Mouse (Mus musculus): Measurements from ENCODE around the gene Aldh1a7. TPM values are rescaled to one million over a fixed set of nuclear protein-coding genes. Genes with fewer than 3 reads are reported as not detected.
"Not testable (repeated sequence)": the region's sequence is repeated elsewhere in the genome, so short reads cannot be mapped to it uniquely, and the experiment has no call there.

The Aldh1a7 gene
- total RNA-seq (2021) = under 1 TPM; 0.34 to 0.36 TPM

DNA sequence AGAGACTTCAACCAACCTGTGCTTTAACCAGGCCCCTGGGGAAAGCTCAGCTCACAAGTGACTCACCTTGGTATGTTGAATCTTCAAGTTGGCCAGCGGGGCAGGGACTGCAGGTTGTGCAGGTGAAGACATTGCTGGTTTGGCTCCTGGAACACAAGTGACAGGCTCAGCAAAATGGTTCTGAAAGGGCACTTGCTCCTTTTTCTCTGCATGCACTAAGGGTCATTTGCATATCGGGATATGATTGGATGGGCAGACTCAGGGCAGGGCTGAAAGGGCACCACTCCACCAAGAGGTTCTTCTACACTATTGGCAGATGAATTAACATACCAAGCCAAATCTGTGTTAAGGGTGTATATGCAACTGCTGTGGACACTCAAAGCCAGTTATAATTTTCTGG, at the start of gene Aldh1a7:
Aldh1a7 (minus strand) TSS at position 182 of the 400 bp plus-strand sequence.
- intact Hi-C loops (cut with DNase I) = no loop called here
- DNase-seq (ENCODE audit: low spot score) = no peak

DNA sequence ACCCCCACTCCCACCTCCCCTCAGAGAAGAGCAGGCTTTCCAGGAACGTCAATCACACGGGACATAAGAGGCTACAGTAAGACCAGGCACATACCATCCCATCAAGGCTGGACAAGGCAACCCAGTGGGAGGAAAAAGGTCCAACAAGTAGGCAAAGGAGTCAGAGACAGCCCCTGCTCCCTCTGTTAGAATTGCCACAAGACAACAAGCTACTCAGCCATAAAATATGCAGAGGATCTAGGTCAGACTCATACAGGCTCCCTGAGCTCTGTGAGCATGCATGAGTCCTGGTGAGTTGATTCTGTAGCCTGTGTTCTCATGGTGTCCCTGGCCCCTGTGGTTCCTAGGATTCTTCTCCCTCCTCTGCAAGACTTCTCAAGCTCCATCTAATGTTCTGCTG, 48.3 kb upstream of the Aldh1a7 start:
- intact Hi-C loops (cut with DNase I) = no loop called here
- DNase-seq (ENCODE audit: low spot score) = no peak

DNA sequence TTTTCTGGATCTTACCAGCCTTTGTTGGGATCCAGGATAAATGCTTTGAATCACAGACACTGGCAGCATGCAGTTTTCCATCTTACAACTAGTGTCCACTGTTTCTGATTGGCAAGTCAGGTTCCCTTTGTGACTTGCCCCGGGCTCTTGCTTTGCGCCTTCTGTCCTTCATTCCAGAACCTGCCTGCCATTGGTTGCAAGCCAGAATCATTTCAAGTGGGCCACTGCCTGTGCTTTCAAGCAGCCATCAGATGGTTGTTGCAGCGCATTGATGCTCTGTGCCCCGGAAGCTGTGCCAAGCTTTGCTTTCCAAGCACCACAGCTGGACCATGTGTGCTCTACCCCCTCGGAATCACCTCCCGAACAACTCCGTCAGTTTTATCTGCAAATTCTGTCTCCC, 46.6 kb upstream of the Aldh1a7 start:
- no peak for DNase-seq (ENCODE audit: low spot score)
- intact Hi-C loops (cut with DNase I) = no loop called here

DNA sequence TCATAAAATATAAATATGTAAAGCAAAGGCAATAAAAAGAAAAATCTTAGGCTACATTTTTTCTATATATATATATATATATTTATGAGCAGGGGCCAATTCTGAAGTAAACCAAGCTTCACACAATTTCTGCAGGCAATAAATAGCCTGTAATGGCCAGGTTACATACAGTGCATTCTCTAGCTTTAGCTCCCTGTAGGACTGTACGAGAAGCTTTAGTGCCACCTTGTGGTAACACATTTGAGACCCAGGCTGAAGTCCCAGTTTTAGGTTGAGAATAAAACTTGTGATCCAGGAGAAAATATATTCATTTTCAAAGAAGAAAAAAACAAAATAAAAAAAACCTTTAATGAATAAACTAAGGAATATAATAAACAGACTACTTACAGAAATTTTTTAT, 36.9 kb upstream of the Aldh1a7 start:
- intact Hi-C loops (cut with DNase I) = loop anchor here (10.0 kb wide), 2 partner anchors 319 to 399 kb away; no protein-coding TSS in a partner anchor
- DNase-seq (ENCODE audit: low spot score) = no peak

DNA sequence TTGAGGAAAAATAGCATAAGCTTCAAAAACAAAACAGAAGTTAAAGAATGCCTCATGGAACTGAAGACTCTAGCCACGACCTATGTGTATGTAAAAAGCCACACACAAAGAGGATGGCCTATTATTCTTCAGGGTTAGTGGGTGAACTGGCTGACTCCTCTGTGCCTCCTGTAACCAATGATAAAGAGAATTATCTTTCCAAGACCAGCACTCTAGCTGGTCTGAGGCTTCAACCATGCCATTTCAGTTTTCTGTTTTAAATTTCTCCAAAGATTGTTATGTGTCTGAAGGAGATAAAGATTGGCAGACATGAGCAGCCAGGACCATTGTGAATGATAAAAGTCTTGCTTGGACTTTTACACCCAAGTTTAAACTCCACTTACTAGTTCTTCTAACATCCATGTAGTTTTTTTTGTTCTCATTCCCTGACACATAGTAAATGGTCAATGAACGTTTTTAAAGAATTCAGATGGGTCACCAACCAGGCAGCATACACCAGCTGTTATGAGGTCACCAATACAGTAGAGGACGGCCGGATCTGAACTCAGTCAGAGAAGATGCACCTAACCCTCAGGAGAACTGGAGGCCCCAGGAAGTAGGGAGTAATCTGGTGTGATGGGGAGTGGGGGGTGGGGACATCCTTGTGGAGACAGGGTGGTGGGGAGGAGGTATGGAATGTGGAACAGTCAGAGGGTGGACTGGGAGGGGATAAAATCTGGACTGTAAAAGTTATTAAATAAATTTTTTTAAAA, 34.5 kb upstream of the Aldh1a7 start:
- no peak for DNase-seq (ENCODE audit: low spot score)
- intact Hi-C loops (cut with DNase I) = loop anchor here (10.0 kb wide), 2 partner anchors 317 to 397 kb away; no protein-coding TSS in a partner anchor

DNA sequence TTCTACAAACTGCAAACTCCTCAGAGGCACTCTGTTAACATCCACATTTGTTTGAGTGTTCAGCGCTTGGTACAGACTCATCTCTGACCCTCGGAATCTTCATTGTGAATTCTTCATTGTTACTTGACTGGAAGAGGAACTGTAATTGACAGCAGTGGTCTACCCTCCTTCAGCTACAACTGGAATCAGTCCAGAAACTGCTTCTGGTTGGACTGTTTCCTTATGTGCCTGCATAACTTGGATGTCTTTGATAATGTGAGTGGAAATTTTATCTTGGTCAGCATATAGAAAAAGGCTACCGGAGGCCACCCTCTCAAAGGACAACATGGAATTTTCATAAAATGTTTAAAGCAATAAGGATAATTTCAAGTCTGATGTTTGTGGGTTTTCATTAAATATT, 33.8 kb upstream of the Aldh1a7 start:
- DNase-seq (ENCODE audit: low spot score) = no peak
- intact Hi-C loops (cut with DNase I) = loop anchor here (10.0 kb wide), 2 partner anchors 316 to 396 kb away; no protein-coding TSS in a partner anchor

DNA sequence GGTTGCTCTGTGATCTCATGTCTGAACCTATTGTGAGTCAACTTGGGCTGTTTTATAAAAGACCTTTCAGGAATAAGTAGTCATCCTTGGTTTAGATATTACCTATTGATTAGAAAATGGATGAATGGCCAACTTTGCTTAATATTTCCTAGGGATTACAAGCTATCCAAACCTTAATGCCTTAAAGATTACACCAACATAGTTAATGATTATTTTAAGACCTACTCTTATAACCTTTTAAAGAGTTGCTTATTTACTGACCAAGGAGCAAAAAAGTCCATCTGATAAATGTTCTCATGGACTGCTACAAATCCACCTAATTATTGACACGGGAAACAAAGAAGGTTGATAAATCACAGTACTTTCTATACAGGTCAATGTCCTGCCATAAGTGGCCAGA, 17.3 kb upstream of the Aldh1a7 start:
- no peak for DNase-seq (ENCODE audit: low spot score)
- intact Hi-C loops (cut with DNase I) = no loop called here

DNA sequence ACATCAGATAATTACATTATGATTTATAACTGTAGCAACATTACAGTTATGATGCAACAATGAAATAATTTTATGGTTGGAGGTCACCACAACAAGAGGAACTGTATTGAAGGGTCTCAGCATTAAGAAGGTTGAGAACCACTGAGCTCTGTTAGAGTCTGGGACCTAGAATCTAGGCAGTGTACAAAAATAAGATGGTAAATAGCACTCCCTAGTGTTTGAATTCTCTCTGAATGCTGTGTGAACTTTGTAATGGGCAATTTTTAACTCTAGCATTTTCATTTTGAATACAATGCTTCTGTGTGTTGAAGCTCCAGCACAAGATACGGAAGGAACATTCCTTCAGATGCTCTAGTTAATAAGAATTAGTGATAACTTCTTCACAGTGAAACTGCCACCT, 916 bp upstream of the Aldh1a7 start:
- no peak for DNase-seq (ENCODE audit: low spot score)
- intact Hi-C loops (cut with DNase I) = no loop called here

DNA sequence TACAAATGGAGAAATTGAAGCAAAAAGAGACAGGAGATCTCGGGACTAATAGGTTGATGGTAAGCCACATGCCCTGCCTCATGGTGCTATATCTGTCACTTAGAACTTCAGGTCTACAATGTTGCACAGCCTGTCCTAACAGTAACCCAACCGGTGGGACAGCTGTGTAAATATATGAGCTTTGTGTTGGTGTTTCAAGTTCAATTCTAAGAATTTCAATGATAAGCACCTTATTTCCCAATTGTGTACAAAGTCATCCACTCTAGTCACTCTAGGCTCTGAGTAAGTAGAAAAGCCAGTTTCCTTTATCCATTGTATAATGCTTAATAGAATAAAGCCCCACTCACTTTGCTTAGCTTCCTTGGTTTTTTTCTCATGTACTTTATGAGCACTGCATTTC, 4.4 kb downstream of the Aldh1a7 start:
- intact Hi-C loops (cut with DNase I) = no loop called here
- DNase-seq (ENCODE audit: low spot score) = no peak

DNA sequence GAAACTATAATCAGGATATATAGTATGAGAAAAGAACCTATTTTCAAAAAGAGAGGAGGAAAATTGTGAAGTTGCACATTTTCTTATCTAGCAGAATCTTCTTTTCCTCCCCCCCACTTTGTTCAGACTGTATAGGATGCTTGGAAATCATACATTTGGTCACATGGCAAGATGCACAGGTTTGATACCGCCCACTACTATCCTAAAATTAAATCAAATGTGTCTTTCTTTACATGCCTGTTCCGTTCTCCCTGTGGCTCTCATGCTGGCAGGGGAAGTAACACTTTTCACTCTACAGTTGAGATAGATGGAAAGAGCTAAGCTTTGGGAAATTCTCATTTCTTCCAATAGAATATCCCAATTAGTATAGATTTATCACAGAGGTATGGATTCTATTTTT, 7.1 kb downstream of the Aldh1a7 start:
- intact Hi-C loops (cut with DNase I) = no loop called here

DNA sequence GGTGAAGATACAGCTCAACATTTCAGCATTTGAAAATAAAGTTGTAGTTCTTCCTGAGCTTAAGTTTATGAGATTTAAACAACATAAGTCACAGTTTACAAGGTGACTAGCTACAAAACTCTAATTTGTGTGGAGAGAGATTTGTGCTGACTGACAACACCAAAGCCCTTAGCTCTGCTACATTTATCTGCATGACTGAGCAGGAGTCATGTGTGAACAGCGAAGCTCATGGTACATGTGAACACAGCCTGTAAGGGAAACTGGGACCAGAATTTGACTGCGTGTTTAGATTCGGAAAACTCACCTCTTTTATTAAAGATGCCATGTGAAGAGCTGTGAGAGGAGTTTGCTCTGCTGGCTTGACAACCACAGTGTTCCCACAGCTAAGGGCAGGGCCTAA, 11.7 kb downstream of the Aldh1a7 start:
- intact Hi-C loops (cut with DNase I) = no loop called here
- no peak for DNase-seq (ENCODE audit: low spot score)

More for the DNA sequence above, 7.1 kb downstream of the Aldh1a7 start:
- no peak for DNase-seq (ENCODE audit: low spot score)

DNA sequence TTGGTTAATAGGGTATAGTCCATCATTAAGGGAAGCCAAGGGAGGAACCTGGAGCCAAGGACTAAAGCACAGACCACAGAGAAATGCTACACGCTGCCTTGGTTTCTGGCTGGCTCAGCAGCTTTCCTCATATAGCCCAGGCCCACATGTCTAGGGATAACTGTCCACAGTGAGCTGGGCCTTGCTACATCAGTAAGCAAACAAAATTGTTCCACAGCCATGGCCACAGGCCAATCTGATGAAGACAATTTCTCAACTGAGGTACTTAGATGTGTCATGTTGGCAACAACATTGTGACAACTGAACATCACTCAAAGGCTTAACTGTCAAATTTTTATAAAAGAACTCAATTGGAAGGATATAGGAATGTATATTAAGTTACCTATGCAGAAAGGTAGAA, 12.3 kb downstream of the Aldh1a7 start:
- DNase-seq (ENCODE audit: low spot score) = no peak
- intact Hi-C loops (cut with DNase I) = no loop called here

DNA sequence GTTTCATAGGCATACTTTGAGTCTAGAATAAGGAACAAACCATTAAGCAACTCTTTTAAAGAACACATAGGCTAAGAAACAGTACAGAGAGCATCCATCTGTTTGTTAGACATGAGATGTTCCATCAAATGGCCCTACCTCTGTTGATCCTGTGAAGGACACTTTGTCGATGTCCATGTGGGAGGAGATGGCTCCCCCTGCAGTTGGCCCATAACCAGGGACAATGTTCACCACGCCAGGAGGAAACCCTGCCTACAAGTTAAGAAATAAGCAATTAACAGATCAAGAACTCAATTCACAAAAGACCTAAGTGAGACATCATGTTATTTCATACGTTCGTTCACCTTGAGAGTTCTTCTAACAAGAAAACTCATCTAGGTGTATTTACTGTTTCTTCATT, 12.8 kb downstream of the Aldh1a7 start:
- intact Hi-C loops (cut with DNase I) = no loop called here
- DNase-seq (ENCODE audit: low spot score) = no peak

DNA sequence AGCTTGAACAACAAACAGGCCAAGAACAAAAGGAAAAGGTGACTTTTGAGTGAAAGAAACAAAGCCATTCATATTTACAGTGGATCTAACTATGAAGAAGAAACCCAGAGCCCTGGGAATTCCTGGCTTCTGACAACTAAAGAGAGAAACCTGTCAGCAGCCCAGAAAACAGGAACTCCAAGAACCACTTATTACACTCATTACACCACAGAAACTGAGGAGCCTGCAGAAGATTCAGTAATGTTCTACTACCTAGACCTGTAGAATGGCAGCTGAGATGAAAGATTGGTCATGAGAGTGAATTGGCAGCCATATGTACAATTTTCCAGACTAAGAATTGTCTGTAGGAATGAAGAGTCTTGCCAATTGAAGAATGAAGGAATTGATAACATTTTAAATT, 20.2 kb downstream of the Aldh1a7 start:
- intact Hi-C loops (cut with DNase I) = no loop called here
- no peak for DNase-seq (ENCODE audit: low spot score)

DNA sequence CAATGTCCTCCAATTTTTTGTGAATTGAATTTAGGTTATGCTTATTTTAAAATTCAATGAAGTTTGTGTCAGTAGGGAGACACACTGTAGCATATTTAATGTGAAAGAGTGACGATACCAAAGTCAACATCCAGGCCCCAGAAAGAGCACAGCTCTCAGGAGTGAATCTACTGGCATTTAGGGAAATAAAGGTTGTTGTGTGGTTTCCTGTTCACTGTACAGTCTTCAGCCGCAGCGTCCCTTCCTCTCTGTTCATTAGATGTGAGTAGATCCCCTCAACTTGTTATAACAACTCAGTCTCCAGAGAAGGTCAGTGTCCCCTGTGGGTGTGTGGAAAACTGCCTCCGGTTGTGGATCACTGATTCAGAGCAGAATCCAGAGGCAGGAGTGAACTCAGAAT, 20.6 kb downstream of the Aldh1a7 start:
- DNase-seq (ENCODE audit: low spot score) = no peak
- intact Hi-C loops (cut with DNase I) = no loop called here

DNA sequence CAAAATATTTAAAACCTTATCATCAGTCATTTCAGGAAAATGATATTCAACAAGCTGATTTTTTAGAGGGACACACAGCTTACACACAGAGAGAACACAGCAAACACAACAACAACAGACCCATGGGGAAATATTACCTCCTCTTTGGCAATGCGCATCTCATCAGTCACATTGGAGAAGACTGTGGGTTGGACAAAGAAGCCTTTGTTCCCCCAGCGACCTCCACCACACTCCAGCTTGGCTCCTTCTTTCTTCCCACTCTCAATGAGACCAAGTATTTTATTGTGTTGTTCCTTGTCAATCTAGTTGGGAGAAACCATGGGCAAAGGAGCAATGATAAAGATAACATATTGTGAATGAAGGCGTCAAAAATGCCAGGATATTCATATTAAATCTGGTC, 25.3 kb downstream of the Aldh1a7 start:
- intact Hi-C loops (cut with DNase I) = no loop called here
- DNase-seq (ENCODE audit: low spot score) = no peak

DNA sequence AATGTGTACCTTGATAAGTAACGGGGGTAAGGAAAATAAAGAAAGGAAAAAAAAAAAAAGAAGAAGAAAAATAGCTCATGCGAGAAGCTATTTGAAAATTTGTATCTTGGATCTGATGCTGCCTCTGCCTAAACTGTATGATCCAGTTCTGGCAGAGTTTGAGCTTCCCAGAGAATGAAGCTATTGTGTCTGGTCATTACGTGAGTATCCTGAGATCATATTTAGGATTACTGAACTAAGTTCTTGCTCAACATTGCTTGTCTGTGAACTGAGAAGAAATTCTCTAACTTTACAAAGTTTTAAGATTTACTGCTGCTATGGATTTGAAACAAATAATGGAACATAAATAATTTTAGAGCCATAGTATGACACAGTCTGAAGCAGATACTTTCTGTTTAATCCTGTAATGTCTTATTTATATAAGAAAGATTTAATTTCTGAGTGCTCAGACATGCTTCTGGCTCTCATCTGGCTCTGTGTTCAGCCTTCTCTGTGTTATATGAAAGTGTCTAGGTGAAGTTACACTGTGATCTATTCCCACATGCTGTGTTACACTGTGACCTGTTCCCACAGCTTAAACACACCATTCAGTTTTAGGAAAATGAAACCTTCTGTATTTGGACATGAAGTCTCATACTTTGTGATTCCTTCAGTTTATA, 49.5 kb downstream of the Aldh1a7 start:
- intact Hi-C loops (cut with DNase I) = no loop called here
- no peak for DNase-seq (ENCODE audit: low spot score)

DNA sequence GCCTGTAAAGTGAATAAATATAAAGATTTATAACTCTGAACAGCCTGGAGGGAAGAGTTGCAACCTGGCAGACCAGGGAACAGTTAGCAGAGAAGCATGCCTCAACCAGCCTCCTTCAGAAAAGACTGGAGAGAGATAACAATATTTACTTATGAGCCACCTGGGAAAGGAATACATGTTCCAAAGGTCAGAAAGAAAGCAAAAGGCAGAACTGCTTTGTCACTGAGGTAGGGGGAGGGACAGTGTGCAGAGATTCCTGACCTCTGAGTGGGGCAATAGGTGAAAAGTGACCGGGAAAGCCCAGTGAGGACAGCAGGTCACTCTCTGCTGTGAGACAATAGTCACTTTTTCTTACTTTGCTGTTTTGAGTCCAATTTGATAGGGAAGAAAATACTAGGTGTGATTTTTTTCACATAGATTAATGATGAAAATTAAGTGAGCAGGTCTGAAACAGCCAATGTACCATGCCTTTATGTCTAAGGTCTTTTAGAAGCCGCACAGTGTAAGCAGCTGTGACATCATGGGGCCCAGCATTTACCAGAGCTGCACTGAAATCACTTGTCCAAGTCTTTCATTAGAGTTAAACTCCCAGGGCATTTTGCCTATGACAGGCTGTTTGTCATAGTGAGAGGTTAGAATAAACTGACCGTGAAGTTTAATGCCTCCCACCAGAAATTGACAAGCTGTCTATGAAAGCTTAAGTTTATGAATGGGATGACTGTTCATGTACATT, 73.1 kb downstream of the Aldh1a7 start:
- intact Hi-C loops (cut with DNase I) = no loop called here
- DNase-seq (ENCODE audit: low spot score) = no peak

DNA sequence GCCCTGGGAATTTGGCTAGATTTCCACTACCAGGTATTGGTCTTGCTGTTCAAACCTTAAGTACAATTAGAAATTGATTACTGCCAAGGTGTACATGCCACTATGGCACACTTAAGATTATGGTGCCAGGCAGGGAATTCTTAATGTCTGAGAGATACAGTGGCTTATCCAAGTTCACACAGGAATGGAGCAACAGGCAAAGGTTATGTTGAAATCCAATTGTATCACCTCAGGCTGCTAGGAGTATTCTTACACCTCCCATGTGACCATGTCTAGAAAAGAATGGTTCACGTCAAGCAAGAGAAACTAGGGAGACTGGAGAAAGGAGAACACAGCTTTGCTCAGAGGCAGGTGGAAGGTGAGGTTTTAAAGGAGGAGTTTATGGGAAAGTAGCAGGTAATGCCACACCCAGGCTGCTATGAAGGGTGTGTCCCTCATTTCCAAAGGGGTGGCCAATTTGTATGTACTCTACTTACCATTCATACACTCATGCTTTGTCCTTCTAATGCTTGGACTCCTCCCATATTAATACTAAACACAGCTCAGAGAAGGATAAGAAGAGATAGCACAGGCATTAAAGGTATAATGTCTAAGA, 74.2 kb downstream of the Aldh1a7 start:
- DNase-seq (ENCODE audit: low spot score) = no peak
- intact Hi-C loops (cut with DNase I) = no loop called here

DNA sequence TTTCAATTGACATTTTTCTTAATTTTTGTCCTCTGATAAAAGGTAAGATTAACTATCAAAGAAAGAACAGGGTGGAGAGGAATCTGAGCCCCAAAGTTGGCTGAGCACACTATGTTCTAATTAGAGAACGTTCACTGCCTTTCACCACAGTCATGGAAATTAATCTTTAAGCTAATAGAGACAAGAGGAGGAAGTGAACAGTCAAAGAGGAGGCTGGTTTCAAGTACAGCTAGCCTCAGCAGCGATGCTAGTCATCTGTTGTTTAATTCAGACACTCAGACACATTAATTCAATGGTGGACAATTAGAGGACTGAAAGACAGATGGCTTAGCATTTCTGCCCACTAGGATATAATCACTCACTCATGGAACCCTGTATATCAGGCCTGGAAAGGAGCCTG, 77.4 kb downstream of the Aldh1a7 start:
- DNase-seq (ENCODE audit: low spot score) = no peak
- intact Hi-C loops (cut with DNase I) = no loop called here

DNA sequence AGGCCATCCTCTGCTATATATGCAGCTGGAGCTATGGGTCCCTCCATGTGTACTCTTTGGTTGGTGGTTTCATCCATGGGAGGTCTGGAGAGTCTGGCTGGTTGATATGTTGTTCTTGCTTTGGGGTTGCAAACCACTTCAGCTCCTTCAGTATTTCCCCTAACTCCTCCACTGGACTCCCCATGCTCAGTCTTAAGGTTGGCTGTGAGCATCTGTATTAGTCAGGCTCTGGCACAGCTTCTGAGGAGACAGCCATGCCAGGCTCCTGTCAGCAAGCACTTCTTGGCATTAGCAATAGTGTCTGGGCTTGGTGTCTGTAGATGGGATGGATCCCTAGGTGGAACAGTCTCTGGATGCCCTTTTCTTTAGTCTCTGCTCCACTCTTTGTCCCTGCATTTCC, 79.9 kb downstream of the Aldh1a7 start:
- DNase-seq (ENCODE audit: low spot score); intact Hi-C loops (cut with DNase I): not testable (repeated sequence)

Data from heart, postnatal 25 days (tissue).